Mouse (Mus musculus) hindbrain, embryonic 16.5 days (tissue): ENCODE results near the gene Egfem1. TPM values are rescaled to one million over a fixed set of nuclear protein-coding genes. Genes with fewer than 3 reads are reported as not detected.

Experiments
- ATAC-seq: fragments of 200-750 bp; cut with Nextera tagmentation; 2 replicates; pipeline ENCODE4 v1.8.0; 2017; ENCODE audit warnings: moderate TSS enrichment, moderate library complexity
- H3K27ac ChIP-seq: fragments of 300-500 bp; sonication (generic); 2 replicates; pipeline ENCODE4 v1.5.1; 2014; ENCODE audit warnings: low read depth, mild to moderate bottlenecking, control low read depth, low read length, moderate library complexity
- H3K27me3 ChIP-seq: fragments of 300-500 bp; sonication (generic); replicated peaks from 2 replicates; pipeline ENCODE4 v1.6.1; 2014; ENCODE audit warnings: low read length; ENCODE audit not compliant: control insufficient read depth, insufficient read depth
- H3K36me3 ChIP-seq: fragments of 300-500 bp; sonication (generic); 2 replicates; pipeline ENCODE4 v1.6.1; 2014; ENCODE audit warnings: mild to moderate bottlenecking, low read length, moderate library complexity, mixed read lengths; ENCODE audit not compliant: control insufficient read depth, insufficient read depth
- H3K4me1 ChIP-seq: fragments of 300-500 bp; sonication (generic); 2 replicates; pipeline ENCODE4 v1.6.1; 2014; ENCODE audit warnings: low read depth, low read length; ENCODE audit not compliant: control insufficient read depth, insufficient read depth
- H3K4me2 ChIP-seq: fragments of 300-500 bp; sonication (generic); 2 replicates; pipeline ENCODE4 v1.6.1; 2014; ENCODE audit warnings: mild to moderate bottlenecking, low read length, control low read depth, moderate library complexity
- H3K4me3 ChIP-seq: fragments of 300-500 bp; sonication (generic); 2 replicates; pipeline ENCODE4 v1.5.1; 2014; ENCODE audit warnings: mild to moderate bottlenecking, low read length, control low read depth, moderate library complexity
- H3K9ac ChIP-seq: fragments of 300-500 bp; sonication (generic); 2 replicates; pipeline ENCODE4 v1.6.1; 2014; ENCODE audit warnings: low read depth, mild to moderate bottlenecking, control low read depth, low read length, moderate library complexity
- H3K9me3 ChIP-seq: fragments of 300-500 bp; sonication (generic); 2 replicates; pipeline ENCODE4 v1.6.1; 2014; ENCODE audit warnings: mild to moderate bottlenecking, low read length, moderate library complexity; ENCODE audit not compliant: control insufficient read depth
- WGBS: fragments of 180-500 bp; shearing (Covaris S2); extraction: QIAGEN DNeasy Blood & Tissue Kit; methylation state at CpG from one replicate; pipeline ENCODE4 v1.1.7; 2014; 5-methylcytosine and 5-hydroxymethylcytosine counted together
- polyA plus RNA-seq: library from polyadenylated mRNA; unstranded; fragments of >200 nt; fragmentation: Nextera tagmentation; extraction: Ambion mirVana; gene quantifications from 2 replicates; pipeline ENCODE4 v1.2.1, GENCODE M21; 2015

Egfem1 gene
- polyA plus RNA-seq, 1 experiment from 2014 or later = 4.6 TPM

DNA sequence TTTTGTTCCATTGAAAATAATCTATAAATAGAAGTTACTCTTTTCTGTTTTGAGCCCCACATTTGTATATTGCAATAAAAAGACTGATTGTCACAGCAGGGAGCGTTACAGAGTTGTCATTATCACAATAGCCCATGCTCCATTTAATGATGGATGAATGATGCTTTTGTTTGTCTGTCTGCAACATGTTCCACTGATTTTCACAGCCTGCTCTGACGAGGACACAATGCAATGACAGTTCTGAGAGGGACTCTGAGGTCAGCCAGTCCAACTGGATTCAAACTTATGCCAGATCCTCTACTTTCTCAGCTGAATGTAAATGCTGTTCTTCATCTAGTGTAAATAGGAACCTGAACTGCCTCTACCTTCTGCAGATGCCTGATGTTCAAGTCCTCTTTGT is 619.3 kb downstream of the Egfem1 start:
- WGBS = 12% methylated on average over 2 of the region's 2 CpGs
- Histone ChIP-seq H3K4me1 (no peaks in the 10 kb centered on the region), H3K4me3 (no peak overlapping the region), H3K9me3 (no peaks in the 10 kb centered on the region), H3K36me3 (no peaks in the 10 kb centered on the region), H3K9ac (no peak overlapping the region), H3K27ac (no peak overlapping the region), H3K4me2 (no peak overlapping the region), H3K27me3 (no peaks in the 10 kb centered on the region)
- ATAC-seq = 0 out of 2 replicates have a peak, but pooled peaks have one; percentile 30

DNA sequence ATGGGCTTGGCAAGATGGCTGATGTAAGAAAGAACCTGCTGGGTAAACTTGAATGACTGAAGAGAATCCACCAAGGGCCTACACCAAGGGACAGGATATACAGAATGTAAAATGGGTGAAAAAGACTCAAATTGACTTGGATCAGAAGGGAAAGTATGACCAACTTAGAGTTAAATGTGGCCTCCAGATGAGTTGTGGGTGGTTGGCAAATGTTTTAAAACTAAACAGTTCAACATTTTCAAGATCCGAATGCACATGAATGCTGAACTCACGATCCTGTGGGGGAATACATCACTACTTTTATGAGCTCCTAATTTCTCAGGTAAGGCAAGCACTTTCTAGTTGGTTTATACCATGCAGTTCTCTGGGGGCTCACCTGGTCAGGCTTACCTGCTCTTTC is 625.0 kb downstream of the Egfem1 start:
- H3K4me1 ChIP-seq = no peaks in the 10 kb centered on the region
- H3K27ac ChIP-seq = no peak overlapping the region
- H3K9me3 ChIP-seq = no peaks in the 10 kb centered on the region
- 97% methylated on average over 2 of the region's 2 CpGs for WGBS
- no peak for ATAC-seq
- no peak overlapping the region for H3K4me3 ChIP-seq
- H3K4me2 ChIP-seq = no peak overlapping the region
- no peaks in the 10 kb centered on the region for H3K27me3 ChIP-seq
- no peaks in the 10 kb centered on the region for H3K36me3 ChIP-seq
- H3K9ac ChIP-seq = no peak overlapping the region

DNA sequence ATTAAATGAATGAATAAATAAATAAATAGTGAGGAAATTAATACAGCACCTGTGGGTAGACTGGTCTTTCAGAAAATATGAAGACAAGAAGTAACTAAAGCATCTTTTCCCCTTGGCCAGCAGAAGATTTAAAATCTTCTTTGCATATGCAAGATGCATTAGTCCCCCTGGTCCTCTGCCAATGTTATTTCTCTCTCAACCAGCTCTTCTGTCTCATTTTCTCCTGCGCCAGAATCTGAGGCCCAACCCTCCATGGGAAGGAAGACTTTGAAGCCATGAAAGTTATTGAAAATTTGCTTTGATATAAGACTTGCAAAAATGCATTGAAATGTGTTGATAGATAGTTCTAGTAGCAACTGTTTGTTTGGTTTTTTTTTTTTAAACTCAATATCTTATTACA is 625.6 kb downstream of the Egfem1 start:
- WGBS = 72% methylated on average over 1 of the region's 1 CpGs
- Histone ChIP-seq H3K4me3 (no peak overlapping the region), H3K4me1 (no peaks in the 10 kb centered on the region), H3K4me2 (no peak overlapping the region), H3K9me3 (no peaks in the 10 kb centered on the region), H3K27me3 (no peaks in the 10 kb centered on the region), H3K36me3 (no peaks in the 10 kb centered on the region), H3K27ac (no peak overlapping the region), H3K9ac (no peak overlapping the region)
- no peak for ATAC-seq

DNA sequence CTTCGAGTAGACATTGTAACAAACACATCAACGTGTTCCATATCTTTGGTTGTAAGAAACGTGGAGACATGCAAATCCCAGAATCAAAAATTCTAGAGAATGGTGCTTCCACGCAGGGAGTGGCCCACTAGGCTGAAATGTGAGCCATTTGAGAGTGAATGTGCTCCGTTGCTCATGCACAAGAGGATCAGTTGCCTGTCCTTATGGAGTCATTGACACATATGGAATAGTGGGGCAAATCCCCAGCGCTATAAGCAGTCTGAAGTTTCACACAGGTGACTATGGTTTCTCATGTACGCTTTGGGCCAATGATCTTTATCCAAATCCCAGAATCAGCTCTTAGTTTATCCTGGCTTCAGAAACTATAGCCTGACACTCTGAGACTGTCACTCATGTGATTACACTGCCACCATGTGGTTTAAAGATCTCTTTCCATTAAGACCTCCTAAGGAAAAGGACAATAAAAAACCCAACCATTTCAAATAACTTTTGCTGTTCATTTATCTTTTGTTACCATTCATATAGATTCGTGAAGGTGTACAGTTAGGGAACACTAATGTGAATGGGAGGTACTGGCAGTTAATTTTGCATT is 644.6 kb downstream of the Egfem1 start:
- 62% methylated on average over 8 of the region's 8 CpGs for WGBS
- Histone ChIP-seq H3K27me3 (no peaks in the 10 kb centered on the region; the same call in 1 of the 2 replicates), H3K4me3 (no peak overlapping the region), H3K27ac (no peak overlapping the region), H3K9me3 (no peaks in the 10 kb centered on the region), H3K36me3 (no peaks in the 10 kb centered on the region), H3K4me1 (no peaks in the 10 kb centered on the region), H3K9ac (no peak overlapping the region), H3K4me2 (no peak overlapping the region)
- peak; percentile 92 for ATAC-seq

DNA sequence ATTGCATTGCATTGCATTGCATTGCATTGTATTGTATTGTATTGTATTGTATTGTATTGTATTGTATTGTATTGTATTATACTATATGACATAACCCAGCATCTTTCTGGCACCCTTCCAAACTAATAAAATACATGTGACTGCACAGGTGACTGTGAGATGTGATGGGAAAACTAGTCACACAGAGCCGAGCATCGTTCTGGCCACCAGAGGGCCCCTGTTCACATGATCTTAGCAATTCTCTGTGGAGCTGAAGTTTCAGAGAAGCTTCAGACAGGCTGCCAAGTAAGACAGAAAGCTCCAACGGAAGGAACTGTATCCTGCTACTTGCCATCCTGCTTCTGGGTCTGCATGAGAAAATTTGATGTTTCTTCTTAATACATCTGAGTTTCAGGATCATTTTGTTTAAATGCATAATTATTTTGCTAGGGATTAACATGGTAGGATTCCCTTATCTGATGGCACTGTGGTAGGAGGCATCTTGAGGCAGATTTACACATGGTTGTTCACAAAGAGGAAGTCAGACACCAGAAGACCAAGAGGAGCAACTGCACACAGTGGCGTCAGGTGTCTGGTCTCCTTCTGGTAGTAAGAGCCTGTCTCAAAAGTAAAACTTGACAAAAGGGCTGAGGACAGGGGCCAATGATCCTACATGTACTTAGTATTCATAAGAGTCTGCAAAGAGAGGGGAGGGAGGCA is 648.4 kb downstream of the Egfem1 start:
- ATAC-seq = peak; percentile 56; the same call in 1 of the 2 replicates

DNA sequence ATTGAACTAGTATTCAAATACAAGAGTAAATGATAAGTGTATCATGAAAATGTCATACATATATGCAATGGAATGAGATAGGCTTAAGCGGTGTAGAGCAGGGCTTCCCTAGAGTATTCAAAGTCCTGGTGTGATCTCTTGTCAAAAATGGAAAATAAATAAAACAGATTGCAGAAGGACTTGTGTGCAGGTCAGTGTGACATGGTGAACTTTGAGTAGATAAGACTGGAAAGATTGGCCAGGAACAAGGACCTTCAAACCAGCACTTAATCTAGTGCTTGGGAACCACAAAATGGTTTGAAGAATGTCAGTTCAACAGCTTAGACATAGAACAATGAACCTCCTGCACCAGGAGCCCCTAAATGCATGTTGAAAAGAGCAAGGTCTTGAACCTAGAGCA is 649.7 kb downstream of the Egfem1 start:
- no peak overlapping the region for H3K4me2 ChIP-seq
- 96% methylated on average over 1 of the region's 1 CpGs for WGBS

More for the DNA sequence above, 648.4 kb downstream of the Egfem1 start:
- Histone ChIP-seq H3K4me3 (no peak overlapping the region), H3K27ac (no peak overlapping the region), H3K36me3 (no peaks in the 10 kb centered on the region), H3K4me2 (no peak overlapping the region), H3K9ac (no peak overlapping the region), H3K27me3 (no peaks in the 10 kb centered on the region; the same call in 1 of the 2 replicates), H3K9me3 (no peaks in the 10 kb centered on the region), H3K4me1 (no peaks in the 10 kb centered on the region)
- 23% methylated on average over 4 of the region's 4 CpGs for whole genome bisulfite sequencing

DNA sequence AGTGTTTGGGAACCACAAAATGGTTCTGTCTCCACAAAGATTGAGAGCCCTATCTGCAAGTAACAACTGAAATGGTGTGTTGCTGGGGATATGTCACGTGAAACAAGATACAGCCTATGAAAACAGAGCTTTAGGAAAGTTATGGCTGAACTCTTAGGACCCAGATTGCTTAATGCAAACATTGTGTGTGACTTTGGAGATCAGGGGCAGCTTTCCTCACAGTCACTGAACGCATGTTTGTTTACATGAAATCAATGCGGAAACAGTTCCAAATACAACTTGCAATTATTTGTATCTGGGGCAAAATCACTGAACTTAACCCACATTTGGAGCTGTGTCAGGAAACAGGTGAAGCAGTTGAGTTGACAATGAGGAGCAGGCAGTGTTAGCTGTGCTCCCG is 650.8 kb downstream of the Egfem1 start:
- Histone ChIP-seq H3K27ac (no peak overlapping the region), H3K27me3 (no peaks in the 10 kb centered on the region; the same call in 1 of the 2 replicates), H3K36me3 (no peaks in the 10 kb centered on the region), H3K4me3 (no peak overlapping the region), H3K9me3 (no peaks in the 10 kb centered on the region), H3K4me1 (no peaks in the 10 kb centered on the region), H3K9ac (no peak overlapping the region), H3K4me2 (no peak overlapping the region)
- WGBS = 77% methylated on average over 4 of the region's 4 CpGs
- ATAC-seq = no peak

More for the DNA sequence above, 649.7 kb downstream of the Egfem1 start:
- Histone ChIP-seq H3K4me1 (no peaks in the 10 kb centered on the region), H3K9me3 (no peaks in the 10 kb centered on the region), H3K4me3 (no peak overlapping the region), H3K36me3 (no peaks in the 10 kb centered on the region), H3K27me3 (no peaks in the 10 kb centered on the region; the same call in 1 of the 2 replicates), H3K9ac (no peak overlapping the region), H3K27ac (no peak overlapping the region)
- no peak for ATAC-seq

DNA sequence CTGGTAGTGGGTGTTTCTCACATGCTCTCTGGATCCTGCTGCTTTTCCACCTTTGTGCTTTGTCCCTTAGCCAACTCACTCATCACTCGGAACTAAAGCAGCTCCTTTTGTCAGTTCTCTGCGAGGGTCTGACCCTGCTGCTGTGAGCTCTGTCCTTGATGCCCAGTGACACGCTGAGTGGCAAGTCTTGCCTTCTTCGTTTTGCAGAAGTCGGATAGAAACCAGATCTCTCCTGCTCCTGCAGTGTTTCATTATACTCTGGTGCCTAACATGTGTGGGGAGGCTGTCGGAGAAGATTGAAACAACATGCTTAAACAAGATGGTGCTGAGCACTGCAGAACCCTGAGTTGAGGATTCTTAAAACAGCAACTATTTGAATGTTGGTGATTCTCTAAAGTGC is 652.4 kb downstream of the Egfem1 start:
- WGBS = 24% methylated on average over 6 of the region's 6 CpGs
- H3K27ac ChIP-seq = no peak overlapping the region
- no peaks in the 10 kb centered on the region for H3K27me3 ChIP-seq
- no peak overlapping the region for H3K4me3 ChIP-seq
- no peaks in the 10 kb centered on the region for H3K9me3 ChIP-seq
- no peaks in the 10 kb centered on the region for H3K36me3 ChIP-seq
- no peaks in the 10 kb centered on the region for H3K4me1 ChIP-seq
- no peak for ATAC-seq
- H3K4me2 ChIP-seq = no peak overlapping the region
- H3K9ac ChIP-seq = no peak overlapping the region

DNA sequence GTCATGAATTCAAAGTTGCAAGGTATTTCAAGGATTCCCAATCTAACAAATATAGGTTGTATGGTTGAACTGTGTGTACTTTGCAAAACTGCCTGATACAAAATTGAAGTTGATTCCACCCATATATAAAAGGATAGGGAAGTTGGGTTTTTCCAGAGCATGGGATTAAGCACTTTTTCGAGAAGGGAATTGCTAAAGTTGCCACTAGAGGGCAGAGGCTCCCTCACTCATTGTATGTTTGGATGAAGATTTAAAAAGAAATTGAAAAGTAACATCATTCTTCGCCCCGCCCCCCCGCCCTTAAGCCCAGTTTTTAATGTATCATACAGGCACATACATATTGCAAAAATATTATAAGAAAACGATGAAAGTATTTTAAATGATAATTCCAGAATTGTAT is 657.5 kb downstream of the Egfem1 start:
- Histone ChIP-seq H3K36me3 (no peaks in the 10 kb centered on the region), H3K4me3 (no peak overlapping the region), H3K4me1 (no peaks in the 10 kb centered on the region), H3K9ac (no peak overlapping the region), H3K27me3 (no peaks in the 10 kb centered on the region), H3K4me2 (no peak overlapping the region), H3K9me3 (no peaks in the 10 kb centered on the region), H3K27ac (no peak overlapping the region)
- ATAC-seq = no peak
- 37% methylated on average over 5 of the region's 5 CpGs for WGBS
